Mouse (Mus musculus): Measurements from ENCODE around the gene Olfr671.

DNA sequence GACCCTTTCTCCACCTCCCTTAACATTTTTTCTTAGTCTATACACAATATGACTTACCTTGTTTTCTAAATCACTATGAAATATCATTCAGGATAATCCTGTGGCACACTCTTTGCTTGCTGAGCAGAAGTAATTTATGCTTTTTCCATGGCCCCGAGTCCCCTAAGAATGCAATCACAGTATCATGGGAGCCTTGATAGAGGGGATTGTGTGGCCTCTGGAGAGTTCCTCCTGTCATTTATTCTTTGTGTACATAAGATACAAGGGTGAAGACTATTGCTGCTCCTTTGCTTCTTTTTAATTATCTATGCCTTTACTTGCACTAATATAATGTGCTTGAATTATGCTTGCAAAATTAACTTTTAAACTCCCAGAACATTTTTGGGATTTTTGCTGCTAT lies at the start of gene Olfr671:
- TF ChIP-seq CTCF (IDR thresholded peaks at IDR 0.05; ENCODE audit: low read depth) (no peak), EP300 (IDR thresholded peaks at IDR 0.05; ENCODE audit: low read depth) (no peak)

All from liver, postnatal 0 days (tissue).